Mouse (Mus musculus) frontal cortex, postnatal 10 days (tissue): Measurements from ENCODE around the gene Fyn.

ENCODE experiments used
- DNase-seq, 2 experiments: peaks; one replicate each; pipeline ENCODE4 v3.0.0; 2022; ENCODE audit warnings: low spot score in 2 of 2, mixed read lengths in 1 of 2

Fyn gene

GRCm38 (mm10) chr10:39612131-39612530 is 243.5 kb downstream of the Fyn start:
- no peak for DNase-seq

- no peak for DNase-seq
Observed at GRCm38 (mm10) chr10:39612633-39612988, 244.0 kb downstream of the Fyn start, which contains the start of gene Traf3ip2. Traf3ip2 (plus strand) TSS chr10:39612934.

- DNase-seq, result no peak
Observed at GRCm38 (mm10) chr10:39612989-39613831, 244.6 kb downstream of the Fyn start.

GRCm38 (mm10) chr10:39613973-39614372 is 245.3 kb downstream of the Fyn start:
- no peak for DNase-seq

- DNase-seq, result no peak
Observed at GRCm38 (mm10) chr10:39614676-39615075, 246.0 kb downstream of the Fyn start.
